Mouse (Mus musculus) urinary bladder, postnatal 25 days (tissue): ENCODE data around the gene Ciita.

Experiments
- DNase-seq: peaks from one replicate; pipeline ENCODE4 v3.0.0; 2022; ENCODE audit warnings: low spot score

Ciita gene

DNA sequence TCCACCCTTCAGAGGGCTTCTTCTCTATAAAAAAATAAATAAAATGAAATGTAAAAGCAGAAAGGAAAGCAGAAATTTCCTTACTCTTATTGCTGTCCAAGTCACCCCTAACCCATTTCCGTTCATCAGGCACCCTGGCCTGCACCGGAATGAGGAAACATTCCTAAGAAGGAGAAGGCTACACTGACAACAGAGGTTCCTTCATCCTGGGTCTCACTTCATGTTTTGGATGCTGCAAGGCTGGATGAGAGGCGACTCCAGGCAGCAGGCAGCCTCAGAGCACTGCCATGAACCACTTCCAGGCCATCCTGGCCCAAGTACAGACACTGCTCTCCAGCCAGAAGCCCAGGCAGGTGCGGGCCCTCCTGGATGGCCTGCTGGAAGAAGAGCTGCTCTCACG, at the start of gene Ciita:
Ciita (plus strand) TSS at position 203 of the 400 bp plus-strand sequence.
- DNase-seq: no peak

DNA sequence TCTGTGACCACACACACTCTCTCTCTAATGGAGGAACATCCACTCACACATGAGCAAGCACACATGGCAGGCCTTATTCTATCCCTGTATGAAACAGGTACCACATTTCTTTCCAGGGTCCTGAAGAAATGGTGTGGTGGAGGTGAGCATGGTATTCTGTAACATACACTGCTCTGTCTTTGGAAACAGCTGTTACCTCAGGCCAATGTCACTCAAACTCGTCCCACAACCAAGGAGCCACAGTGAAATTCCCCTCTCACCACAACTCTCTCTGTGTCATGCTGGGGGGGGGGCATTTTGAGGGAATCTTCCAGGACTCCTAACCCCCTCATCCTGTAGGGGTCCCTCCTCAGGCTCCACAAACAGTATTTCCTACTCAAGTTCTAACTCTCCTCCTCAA, 47.9 kb upstream of the Ciita start:
- no peak for DNase-seq

DNA sequence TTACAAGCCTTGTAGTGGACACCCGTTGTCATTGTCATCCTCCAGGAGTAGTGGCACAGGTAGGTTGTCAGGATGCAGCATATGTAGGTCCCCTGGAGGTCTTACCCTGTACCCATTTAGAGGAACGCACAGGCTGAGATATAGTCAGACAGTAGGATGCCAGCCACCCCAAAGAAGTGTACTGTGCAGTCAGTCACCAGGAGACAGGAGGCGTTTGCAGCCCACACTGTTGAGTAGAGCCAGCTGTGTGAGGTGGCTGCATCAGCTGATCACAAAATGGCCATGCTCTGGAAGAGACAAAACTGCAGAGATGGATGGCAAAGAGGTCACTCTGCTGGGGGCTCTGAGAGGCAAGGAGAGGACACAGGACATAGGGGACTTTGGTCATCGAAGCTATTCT, 47.5 kb upstream of the Ciita start:
- no peak for DNase-seq

DNA sequence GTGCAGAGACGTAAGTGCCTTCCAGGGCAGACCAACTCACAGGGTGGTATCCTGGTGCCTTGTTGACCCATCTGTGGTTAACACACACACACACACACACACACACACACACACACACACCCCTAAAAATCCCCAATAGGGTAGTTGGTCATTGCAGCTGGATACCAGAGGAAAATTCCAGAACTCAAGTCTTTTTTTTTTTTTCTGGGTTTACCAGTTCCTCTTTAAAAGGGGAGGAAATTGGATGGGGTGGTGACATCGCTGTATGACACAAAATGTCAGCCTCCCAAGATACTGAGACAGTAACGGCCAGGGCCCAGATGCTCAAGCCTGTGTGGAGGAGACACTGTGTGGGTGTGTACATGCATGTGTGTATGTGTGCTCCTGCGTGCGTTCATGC, 46.5 kb upstream of the Ciita start:
- no peak for DNase-seq

DNA sequence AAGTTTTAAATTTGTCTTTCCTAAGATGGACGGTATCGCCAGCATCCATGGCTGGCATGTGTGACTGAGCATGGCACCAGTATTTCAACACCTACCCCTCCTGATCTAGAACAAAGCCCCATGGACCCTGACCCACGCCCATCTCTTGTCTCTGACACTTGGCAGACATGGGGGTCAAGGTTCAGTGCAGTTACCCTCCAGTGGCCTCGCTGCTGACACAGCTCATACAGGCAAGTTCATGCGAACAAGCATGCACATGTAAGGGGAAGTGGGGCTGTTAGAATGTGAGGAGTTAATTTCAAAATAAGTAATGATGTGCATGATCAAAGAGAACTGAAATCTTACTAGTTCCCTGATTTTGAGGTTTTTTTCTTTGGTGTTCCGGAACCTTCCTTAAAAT, 43.7 kb upstream of the Ciita start:
- no peak for DNase-seq

DNA sequence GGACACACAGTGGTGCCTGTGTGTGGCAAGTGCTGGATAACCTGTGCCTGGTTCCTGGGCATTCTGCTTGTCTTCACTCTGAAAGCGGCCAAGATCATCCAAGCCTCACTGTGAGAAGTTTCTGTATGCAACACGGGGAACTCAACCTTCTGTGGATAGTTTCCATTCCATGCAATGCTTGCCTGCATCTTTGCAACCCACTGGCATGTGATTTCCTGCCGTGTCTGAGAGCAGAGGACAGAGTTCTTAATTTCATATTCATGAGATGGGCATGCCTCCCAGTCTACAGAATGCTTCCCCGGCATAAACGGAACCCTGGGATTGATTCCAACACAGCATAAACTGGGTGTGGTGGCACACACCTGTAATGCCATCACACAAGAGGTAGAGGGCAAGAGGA, 41.8 kb upstream of the Ciita start:
- DNase-seq: no peak

DNA sequence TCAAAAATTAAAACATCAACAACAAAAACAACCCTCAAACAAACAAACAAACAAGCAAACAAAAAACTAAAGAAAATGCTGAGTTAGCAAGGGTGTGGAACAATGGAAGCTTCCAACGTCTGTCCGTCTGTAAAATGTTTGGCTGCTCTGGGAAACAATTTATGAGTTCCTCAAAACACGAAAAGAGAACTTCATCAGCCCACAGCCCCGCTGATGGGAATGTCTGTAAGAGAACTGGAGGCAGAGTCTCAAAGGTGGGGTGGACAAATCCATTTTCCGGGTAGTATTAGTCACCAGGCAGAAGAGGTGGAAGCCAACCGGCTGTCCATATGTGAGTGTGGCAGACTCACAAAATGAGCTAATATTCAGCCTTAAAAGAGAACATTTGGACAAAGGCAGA, 38.5 kb upstream of the Ciita start:
- DNase-seq: no peak

DNA sequence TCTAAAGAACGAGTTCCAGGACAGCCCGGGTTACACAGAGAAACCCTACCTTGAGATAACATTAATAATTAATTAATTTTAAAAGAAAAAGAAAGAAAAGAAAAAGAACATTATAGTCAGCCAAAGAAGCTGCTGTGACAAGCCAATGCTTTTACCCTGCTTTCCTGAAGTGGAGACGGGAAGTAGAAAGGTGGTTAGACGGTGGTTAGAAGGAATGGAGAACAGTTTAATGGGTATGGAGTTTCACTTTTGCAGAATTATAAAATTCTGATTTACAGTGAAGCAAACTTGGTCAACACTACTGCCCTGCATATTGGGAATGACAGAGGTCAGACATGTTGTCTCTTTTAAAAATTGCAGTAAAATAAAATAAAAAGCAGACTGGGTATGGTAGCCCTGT, 38.1 kb upstream of the Ciita start:
- no peak for DNase-seq

DNA sequence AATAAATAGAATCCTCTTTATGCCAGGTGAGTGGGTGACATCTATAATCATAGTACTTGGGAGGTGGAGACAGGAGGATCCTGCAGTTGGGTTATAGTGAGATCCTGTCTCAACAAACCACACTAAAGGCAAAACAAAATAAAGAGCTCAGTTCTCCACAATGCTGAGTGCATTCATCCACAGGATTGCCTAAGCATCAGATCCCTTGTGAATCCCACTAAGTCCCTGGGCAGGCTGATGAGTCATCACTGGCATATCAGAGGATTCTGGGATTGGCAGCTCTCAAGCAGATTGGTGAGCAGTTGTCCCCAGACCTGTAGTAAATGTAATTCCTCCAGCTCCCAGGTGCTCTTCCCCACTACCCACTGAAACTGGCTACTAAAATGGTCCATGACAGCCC, 36.1 kb upstream of the Ciita start:
- DNase-seq: no peak

DNA sequence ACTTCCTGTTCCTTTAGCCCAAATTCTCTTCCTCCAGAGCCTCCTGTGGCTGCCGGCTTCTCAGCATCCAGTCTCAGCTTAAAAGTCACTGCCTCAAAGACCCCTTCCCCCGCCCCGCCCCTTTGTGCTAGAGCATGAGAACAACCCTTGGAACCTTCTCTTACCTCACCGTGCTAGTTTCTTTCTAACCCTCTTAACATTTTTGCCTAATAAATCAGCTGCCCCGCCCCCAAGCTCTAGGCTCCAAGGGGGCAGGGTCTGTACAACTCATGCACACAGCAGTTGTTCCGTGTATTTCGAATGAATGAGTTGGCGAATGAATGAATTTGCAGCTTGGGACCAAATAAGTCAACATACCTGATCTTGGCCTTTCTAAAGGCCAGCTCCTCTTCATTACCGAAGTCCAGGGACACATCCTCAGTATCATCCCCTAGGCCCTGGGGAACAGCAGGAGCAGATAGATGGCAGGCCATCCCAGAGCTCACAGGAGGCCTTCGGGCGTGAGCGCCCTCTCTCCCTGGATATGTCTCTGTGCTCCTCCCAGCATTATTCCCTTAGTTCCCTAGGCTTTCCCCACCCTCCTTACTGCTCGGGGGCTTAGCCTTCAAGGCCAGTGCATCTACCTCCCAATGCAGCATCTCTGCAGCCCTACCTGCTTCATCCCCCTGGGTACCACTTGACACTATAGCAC, 33.1 kb upstream of the Ciita start:
- DNase-seq: no peak

DNA sequence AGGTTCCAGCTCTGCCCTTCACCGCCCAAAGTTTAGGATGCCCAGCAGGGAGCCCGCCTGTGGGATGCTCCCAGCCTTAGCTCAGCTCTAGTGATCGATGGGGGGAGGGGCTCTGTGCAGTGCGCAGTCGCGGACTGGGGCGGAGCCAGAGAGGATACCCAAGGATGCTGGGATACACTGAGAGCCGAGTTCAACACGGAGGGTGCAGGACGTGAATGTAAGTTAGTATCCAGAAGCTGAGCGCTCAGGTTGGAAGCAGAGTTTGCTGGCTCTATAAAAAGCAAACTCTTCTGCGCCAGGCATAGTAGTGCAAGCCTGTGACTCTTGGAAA, 32.6 kb upstream of the Ciita start, which contains the start of gene Tvp23a:
Tvp23a (minus strand) TSS at position 99 of the 331 bp plus-strand sequence.
- peak; percentile 38 for DNase-seq

DNA sequence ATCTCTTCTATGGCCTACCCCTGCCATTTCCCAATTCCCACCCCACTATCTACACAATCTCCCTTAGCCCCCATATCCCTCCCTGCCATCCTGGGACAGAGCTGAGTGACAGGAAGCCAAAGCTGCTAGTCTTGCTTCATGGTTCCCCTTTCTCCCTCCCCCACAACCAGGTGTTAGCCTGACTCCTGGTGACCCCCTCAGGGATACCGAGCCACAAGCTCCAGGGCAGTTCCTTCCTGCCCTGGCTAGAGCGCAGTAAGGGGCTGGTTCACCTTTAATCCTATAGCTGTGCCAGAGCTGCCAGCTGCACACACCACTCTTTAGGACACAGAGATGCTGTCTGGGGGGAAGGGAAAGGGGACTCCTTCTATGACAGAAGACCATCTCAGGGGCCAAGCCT, 32.1 kb upstream of the Ciita start:
- no peak for DNase-seq

DNA sequence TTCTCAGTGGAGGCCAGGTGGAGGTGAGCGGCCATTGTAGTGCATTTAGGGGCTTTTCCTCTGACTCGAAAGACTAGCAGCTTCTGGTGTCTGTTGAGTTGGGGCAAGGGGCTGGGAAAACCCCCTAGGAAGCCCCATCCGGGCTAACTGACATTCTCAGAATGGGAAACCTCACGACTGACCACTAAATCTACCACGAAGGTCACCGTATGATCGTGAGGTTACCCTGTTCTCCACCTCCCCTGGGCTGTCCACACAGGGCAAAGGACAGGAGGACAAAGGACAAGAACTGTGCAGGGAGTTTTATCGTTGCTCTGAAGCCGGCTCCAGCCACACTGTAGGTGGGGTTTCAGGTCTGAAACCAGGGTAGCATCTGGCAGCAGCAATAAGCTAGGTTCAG, 30.9 kb upstream of the Ciita start:
- no peak for DNase-seq

DNA sequence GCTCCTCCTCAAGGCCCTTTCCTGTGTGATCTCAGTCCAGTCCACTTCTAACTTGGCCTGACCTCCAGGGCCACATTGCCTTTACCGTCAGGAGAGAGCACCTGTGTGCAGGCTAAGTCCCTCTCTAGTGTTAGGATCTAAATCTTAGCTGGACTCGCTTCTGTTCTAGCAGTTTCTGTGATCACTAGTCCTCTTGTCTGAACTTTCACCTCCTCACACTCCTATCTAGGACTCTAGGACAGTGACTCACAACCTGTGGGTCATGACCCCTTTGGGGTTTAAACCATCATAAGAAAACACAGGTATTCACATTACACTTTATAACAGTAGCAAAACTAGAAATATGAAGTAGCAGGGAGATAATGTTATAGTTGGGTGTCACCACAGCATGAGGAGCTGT, 28.0 kb upstream of the Ciita start:
- DNase-seq: no peak

DNA sequence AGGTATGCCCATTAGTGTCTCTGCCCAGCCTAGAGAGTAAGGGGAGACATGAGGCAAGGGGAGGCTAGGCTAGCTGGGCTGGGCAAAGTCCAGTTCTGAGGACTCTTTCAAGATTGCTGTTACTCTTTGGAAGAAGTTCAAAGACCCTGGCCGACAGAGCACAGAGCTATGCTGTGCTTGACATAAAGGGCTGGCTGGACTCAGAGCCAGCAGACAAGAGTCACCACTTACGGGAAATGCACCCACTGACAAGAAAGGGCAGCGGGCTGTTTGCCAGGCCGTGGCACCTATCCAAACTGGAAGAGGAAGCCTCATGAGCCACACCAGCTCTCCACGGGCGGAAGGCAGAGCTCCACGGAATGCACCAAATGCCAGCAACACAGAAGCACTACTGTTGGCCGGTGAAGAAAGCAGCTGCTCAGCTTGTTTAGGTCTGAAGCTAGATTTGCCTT, 27.4 kb upstream of the Ciita start:
- peak; percentile 24 for DNase-seq

DNA sequence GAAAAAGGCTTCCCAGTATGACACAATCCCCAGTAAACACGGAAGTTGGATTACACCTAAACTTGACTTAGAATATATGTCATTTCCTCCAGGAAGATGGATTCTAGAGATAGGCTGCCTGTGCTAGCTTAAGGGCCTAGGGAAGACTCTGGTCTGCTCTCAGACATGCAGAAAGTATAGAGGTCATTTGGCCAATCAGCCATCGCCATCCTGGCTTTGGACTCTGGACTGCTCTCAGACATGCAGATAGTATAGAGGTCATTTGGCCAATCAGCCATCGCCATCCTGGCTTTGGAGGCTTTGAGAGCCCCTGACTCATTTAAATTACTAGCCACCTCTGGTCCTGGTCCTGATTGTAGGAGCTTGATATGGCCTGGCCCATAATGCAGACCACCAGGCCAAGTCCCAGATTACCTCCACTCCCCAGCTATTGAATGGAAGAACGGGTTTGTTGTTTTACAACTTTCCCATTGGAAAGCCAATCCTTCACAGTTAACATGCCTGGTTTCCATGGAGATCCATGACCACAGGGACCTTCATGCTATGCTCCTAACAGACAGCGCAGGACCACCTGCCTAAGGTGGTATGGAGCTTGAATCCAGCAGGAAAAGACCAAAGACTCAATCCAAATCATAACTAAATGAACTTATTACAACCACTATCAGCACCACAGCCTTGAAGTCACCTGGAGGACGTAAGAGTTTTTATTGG, 25.8 kb upstream of the Ciita start:
- no peak for DNase-seq

DNA sequence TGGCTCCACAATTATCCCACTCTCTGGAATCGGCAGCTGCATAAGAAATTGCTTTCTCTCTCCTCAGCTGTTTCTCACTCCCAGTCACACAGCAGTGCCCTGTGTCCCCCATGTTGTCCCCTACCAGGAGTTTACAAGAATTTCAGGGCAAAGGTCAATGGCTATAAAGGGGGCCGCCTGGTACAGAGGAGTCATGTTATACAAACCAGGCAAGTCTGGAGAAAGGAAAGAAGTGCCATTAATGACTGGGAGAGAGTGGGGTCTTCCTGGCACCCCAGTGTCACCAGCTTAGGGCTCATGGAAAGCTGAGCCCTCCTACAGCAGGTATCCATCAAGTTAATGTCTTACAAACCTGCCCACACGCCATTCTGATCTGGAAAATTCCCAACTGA, 25.3 kb upstream of the Ciita start:
- DNase-seq: no peak

DNA sequence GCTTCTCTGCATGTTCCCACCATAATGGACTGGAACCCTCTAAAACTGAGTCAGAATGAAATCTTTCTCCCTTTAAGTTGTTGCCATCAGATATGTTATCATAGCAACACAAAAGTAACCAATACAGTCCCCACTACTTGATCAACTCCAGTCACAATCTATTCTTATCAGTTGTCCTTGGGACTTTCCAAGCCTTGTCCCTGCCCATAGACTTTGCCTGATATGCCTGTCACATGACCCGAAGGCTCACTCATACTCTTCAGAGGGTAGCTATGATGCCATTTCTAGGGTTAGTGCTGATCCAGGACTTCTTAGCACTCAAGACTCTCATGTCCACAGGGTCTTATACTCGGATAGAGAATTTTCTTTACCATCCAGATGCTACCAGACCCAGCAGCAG, 19.7 kb upstream of the Ciita start:
- no peak for DNase-seq

DNA sequence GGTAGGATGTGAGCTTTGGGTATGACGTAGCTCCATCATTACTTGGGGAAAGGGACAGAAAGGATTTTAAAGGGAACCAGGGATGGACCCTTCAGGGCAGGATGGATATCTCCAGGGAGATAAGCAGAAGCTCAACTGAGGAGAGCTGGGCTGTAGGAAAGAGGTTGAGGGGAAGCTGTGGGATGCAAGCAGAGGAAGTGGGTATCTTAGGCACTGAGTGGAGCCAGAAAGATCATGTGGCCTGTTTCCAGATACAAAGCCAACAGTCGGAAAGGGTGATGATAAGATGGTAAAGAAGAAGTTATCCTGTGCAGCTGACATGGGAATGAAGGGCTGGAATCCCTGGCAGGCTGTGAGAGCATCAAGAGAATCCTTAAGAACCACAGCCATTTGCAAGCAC, 18.7 kb upstream of the Ciita start:
- DNase-seq: no peak

DNA sequence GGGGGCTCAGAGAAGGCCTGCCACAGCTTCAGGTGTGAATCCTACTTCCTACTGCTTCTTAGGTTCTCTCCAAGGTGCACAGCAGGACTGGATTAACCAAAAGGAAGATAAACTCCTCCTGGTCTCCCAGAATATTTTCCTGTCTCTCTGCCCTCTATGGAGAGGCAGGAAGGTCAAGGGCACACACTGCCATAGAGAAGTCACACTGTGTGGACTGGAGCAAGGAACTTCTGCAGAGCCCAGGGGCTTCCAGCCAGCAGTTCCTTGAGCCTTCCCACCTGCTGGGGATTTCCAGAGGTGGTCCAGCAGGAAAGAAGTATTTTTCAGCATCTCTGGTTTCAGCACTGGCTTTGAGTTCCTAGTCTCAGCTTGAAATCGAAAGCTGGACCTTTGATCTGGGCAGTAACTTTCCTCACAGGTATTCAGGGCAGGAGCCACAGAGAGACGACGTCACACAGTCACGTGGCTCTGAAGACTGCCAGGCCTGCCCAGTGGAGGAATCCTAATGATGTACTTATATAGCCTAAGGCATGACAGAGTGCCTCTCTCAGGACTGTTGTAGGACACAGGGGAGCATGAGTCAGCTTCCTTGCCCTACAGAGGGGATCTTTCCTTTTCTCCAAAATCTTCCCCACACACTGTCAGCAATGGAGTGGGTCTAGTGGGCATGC, 14.7 kb upstream of the Ciita start:
- no peak for DNase-seq

DNA sequence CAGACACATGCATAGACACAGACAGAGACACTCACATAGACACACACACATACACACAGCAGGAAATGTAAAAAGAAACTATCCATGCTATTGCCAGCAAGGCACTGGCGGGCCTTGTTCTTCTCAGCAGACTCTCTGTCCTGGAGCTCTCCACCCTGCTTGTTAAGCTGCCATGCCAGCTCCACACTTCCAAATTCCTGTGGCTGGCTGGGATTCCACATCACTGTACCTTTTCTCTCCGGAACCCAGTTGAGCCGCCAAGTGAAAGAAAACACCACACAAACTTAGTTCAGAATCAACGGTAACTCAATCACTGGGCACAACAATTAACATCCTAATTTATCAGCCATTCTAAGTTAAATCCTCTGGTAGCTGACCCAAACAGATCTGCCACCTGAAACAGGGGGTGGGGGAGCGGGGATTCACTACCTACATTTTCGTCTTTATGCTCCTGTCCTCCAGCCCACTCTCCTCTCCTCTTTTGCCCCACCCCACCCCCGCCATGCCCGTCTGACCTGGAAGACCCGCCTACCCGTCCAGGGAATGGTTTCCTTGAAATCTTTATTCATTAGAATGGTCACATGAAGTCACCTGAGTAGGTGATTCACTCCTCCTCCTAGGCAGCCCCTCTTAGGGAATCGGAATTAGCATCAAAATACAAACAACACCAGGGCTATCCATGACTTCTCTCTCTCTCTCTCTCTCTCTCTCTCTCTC, 12.3 kb upstream of the Ciita start:
- no peak for DNase-seq

DNA sequence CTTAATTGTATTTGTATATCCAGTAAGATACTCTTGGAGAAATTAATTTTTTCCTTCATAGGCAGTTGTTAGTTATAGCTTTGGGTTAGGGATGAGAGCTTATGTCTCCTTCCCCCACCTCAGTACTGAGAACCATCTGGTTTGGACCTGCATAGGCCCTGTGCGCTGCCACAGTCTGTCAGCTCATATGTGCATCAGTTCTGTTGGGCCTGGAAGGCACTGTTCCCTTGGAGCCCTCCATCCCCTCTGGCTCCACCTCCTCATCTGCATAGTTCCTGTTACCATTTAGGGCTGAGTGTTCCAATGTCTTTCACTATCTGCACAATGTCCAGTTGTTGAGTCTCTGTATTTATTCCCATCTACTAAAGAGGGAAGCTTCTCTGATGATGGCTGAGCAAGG, 11.7 kb upstream of the Ciita start:
- no peak for DNase-seq

DNA sequence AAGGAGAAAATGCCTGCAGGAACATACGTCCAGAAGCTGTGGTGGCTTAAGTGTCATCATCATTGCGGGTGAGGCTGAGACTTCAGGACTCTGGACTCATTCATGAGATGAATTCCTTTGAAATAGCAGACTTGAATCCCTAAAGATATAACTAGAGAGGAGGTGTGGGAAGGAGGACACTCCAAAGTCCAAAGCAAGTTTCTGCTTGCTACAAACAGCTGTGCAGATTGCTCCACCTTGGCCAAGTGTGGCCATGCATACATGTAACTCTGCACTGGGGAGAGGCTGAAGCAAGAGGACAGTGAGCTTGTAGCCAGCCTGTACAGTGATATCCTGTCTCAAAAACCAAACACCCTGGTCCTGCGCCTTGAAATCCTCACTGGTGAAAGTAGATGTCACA, 7.9 kb upstream of the Ciita start:
- no peak for DNase-seq
